Mouse (Mus musculus): Measurements from ENCODE around the gene Pdcd2l.

GRCm38 (mm10) chr7:34157994-34158393 lies 38.5 kb downstream of the Pdcd2l start:
- TF ChIP-seq CTCF (IDR thresholded peaks at IDR 0.05; ENCODE audit: control insufficient read depth, insufficient read depth, insufficient replicate concordance, low read depth, low read length), result no peak
- TF ChIP-seq POLR2A (IDR thresholded peaks at IDR 0.05; ENCODE audit: control insufficient read depth, low read depth, low read length), result no peak
